Mouse (Mus musculus): ENCODE data around the gene Rnf216.

Rnf216 gene

GRCm38 (mm10) chr5:142960775-142961271 is 152.0 kb downstream of the Rnf216 start:
- DNase-seq (ENCODE audit: low read depth, low spot score) = no peak

- no peak for DNase-seq (ENCODE audit: low read depth, low spot score)
Measured at GRCm38 (mm10) chr5:142959576-142960556, 152.9 kb downstream of the Rnf216 start, which contains the start of gene Fscn1. Fscn1 (plus strand) TSS chr5:142960343.

- no peak for DNase-seq (ENCODE audit: low read depth, low spot score)
Measured at GRCm38 (mm10) chr5:142959156-142959555, 153.6 kb downstream of the Rnf216 start.

GRCm38 (mm10) chr5:142958464-142958863 is 154.3 kb downstream of the Rnf216 start:
- DNase-seq (ENCODE audit: low read depth, low spot score) = no peak

DNA sequence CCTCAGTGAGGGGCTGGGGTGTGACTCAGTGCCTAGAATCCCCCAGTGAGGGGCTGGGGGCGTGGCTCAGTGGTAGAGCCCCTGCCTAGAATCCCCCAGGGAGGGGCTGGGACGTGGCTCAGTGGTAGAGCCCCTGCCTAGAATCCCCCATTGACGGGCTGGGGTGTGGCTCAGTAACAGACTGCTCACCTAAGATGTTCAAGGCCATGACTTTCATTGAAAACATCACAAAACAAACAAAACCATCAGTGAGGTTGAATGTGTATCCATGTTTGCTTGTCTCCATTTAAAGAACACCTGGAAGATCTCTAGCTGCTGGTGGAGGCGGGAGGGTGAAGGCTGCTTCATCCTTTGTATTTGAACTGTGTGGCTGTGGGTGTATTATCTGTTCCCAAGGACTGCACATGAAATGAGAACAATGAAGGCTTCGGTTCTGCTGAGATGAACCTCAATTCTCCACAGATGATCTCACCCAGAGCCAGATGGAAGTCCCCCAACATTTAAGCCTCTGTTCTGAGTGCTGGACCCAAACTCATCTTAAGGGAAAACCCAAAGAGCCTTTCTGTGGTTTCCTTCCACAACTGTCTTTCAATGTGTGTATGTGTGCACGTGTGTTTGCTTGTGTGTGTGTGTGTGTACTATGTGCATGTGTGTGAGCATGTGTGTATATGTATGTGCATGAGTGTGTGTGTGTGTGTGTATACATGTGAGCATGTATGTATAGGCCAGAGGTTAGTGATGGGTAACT is 155.7 kb downstream of the Rnf216 start:
- DNase-seq (ENCODE audit: low read depth, low spot score) = no peak

GRCm38 (mm10) chr5:142953641-142954040 is 159.2 kb downstream of the Rnf216 start:
- DNase-seq (ENCODE audit: low read depth, low spot score) = no peak

DNA sequence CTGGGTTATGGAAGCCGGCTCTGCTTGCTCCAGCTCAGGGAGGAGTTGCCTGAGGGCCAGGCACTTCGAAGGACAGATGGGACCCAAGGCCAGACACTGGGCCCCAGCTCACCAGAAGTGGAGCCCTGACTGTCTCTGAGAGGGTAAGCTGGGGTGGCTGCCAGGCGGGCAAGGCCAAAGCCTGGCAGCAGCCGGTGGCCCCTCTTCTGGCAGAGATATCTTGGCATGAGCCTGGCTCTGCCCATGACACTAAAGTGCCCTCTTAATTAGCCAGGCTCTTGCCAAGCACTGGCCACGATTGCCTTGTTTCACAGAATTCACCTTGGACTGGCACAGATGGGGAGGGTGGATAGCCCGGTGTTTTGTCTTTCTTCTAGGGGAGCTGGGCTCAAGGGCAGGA is 162.4 kb downstream of the Rnf216 start:
- DNase-seq (ENCODE audit: low read depth, low spot score) = no peak

DNA sequence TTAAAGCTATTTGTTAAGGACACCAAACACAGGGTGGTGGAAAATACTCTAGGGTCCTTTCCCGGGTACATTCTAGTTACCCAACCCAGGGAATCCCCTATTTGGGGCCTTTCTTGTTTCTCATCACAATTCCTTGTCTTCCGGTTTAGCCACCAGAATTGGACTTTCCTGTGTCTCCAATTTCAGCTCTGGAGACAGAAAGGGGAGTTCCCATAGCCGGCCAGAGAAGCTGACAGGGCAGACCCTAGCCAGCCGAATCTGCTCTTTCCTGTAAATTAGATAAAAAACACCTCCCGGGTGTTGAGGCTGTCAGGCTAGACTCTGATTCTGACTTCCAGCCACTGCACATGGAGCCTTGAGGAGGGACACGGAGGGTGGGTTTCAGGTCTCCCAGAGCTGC is 163.2 kb downstream of the Rnf216 start:
- DNase-seq (ENCODE audit: low read depth, low spot score) = no peak

GRCm38 (mm10) chr5:142947460-142947859 is 165.3 kb downstream of the Rnf216 start:
- DNase-seq (ENCODE audit: low read depth, low spot score) = peak; percentile 47

DNA sequence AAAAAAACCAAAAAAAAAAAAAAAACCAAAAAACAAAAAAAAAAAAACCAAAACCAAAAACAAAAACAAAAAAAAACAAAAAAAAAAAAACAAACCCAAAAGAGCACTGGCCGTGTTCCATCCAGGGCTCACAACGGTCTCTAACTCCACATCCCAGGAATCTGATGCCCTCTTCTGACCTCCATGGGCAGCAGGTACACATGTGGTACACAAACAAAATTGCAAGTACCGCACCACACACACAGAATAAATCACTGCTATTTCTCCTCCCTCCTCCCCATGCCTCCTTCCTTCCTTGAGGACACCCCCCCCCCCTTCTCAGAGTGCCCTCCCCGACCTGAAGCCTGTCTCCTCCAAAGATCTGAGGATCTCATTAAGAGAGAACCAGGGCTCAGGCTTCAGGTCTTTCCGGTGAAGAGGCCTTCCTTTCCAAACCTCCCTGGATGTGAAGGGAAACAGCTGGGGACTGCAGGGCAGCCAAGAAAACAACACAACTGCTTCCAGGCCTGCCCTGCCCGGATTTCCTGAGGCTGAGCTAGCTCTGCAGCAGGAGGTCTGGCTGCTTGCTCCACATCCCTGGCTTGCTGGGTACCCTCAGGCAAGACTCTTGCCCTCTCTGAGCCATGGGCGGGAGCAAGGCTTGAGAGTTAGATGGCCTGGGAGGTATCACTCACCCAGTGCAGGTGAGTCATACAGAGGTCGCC is 167.7 kb downstream of the Rnf216 start:
- no peak for DNase-seq (ENCODE audit: low read depth, low spot score)
